Mouse (Mus musculus) spleen, postnatal 10 days (tissue): Measurements from ENCODE around the gene Gabpb1.
A peak's percentile ranks its signal among the peaks of the same experiment; 100 is the strongest.

ENCODE experiments used
- DNase-seq, 2 experiments: peaks; one replicate each; pipeline ENCODE4 v3.0.0; 2021 to 2022; ENCODE audit warnings: low spot score in 2 of 2

Gabpb1 gene

GRCm38 (mm10) chr2:126676122-126676515, at the start of gene Gabpb1:
Gene Gabpb1, minus strand, starts transcription at chr2:126676337.
- DNase-seq, result peak in 1 of 2 experiments; percentile 43

GRCm38 (mm10) chr2:126712950-126713349, 36.8 kb upstream of the Gabpb1 start:
- DNase-seq, result no peak

GRCm38 (mm10) chr2:126712526-126712925, 36.4 kb upstream of the Gabpb1 start:
- no peak for DNase-seq

GRCm38 (mm10) chr2:126708361-126708760, 32.2 kb upstream of the Gabpb1 start:
- DNase-seq, result no peak

- no peak for DNase-seq
Observed at GRCm38 (mm10) chr2:126707438-126707779, 31.3 kb upstream of the Gabpb1 start.

- peak; percentile 96 to 98 for DNase-seq
Observed at GRCm38 (mm10) chr2:126706759-126707437, 30.8 kb upstream of the Gabpb1 start, which contains the start of gene Usp8. Gene Usp8, plus strand, starts transcription at chr2:126707328.

GRCm38 (mm10) chr2:126695285-126695684, 19.1 kb upstream of the Gabpb1 start:
- DNase-seq, result no peak

- no peak for DNase-seq
Observed at GRCm38 (mm10) chr2:126691290-126691689, 15.2 kb upstream of the Gabpb1 start.

- no peak for DNase-seq
Observed at GRCm38 (mm10) chr2:126682937-126683336, 6.8 kb upstream of the Gabpb1 start.

- no peak for DNase-seq
Observed at GRCm38 (mm10) chr2:126682333-126682732, 6.2 kb upstream of the Gabpb1 start.

GRCm38 (mm10) chr2:126677366-126677765, 1.2 kb upstream of the Gabpb1 start:
- DNase-seq, result no peak

GRCm38 (mm10) chr2:126675169-126676121, 692 bp downstream of the Gabpb1 start:
- peak; percentile 89 to 95 for DNase-seq

- peak; percentile 66 to 79 for DNase-seq
Observed at GRCm38 (mm10) chr2:126674441-126675168, 1.5 kb downstream of the Gabpb1 start.

- DNase-seq, result peak in 1 of 2 experiments; percentile 24
Observed at GRCm38 (mm10) chr2:126673317-126674242, 2.6 kb downstream of the Gabpb1 start.

- no peak for DNase-seq
Observed at GRCm38 (mm10) chr2:126668621-126669252, 7.4 kb downstream of the Gabpb1 start.

GRCm38 (mm10) chr2:126665984-126666383, 10.2 kb downstream of the Gabpb1 start:
- no peak for DNase-seq

- DNase-seq, result peak in 1 of 2 experiments; percentile 47
Observed at GRCm38 (mm10) chr2:126663481-126663880, 12.7 kb downstream of the Gabpb1 start.

GRCm38 (mm10) chr2:126652929-126653328, 23.2 kb downstream of the Gabpb1 start:
- DNase-seq, result no peak

GRCm38 (mm10) chr2:126647762-126648161, 28.4 kb downstream of the Gabpb1 start:
- DNase-seq, result no peak

- no peak for DNase-seq
Observed at GRCm38 (mm10) chr2:126646461-126646860, 29.7 kb downstream of the Gabpb1 start.
